Mouse (Mus musculus) limb, embryonic 12.5 days (tissue): Measurements from ENCODE around the gene Dnm2. TPM values are rescaled to one million over a fixed set of nuclear protein-coding genes. Genes with fewer than 3 reads are reported as not detected.
A peak's percentile ranks its signal among the peaks of the same experiment; 100 is the strongest.
"Not testable (repeated sequence)": the region's sequence is repeated elsewhere in the genome, so short reads cannot be mapped to it uniquely, and the experiment has no call there.

ENCODE experiments used
- ATAC-seq: fragments of 200-750 bp; cut with Nextera tagmentation; 2 replicates; pipeline ENCODE4 v1.8.0; 2017; ENCODE audit warnings: low read depth, moderate TSS enrichment; ENCODE audit not compliant: insufficient number of reproducible peaks, insufficient read depth, low FRiP score, low TSS enrichment
- H3K27ac ChIP-seq: fragments of 300-500 bp; sonication (generic); 2 replicates; pipeline ENCODE4 v1.5.1; 2016; ENCODE audit warnings: mild to moderate bottlenecking, moderate library complexity
- H3K27me3 ChIP-seq: fragments of 300-500 bp; sonication (generic); 2 replicates; pipeline ENCODE4 v1.6.1; 2016; ENCODE audit warnings: mild to moderate bottlenecking, moderate library complexity
- H3K36me3 ChIP-seq: fragments of 300-500 bp; sonication (generic); 2 replicates; pipeline ENCODE4 v1.6.1; 2016; ENCODE audit warnings: mild to moderate bottlenecking, moderate library complexity
- H3K4me1 ChIP-seq: fragments of 300-500 bp; sonication (generic); replicated peaks from 2 replicates; pipeline ENCODE4 v1.6.1; 2016
- H3K4me2 ChIP-seq: fragments of 300-500 bp; sonication (generic); 2 replicates; pipeline ENCODE4 v1.6.1; 2016; ENCODE audit warnings: mild to moderate bottlenecking, moderate library complexity
- H3K4me3 ChIP-seq: fragments of 300-500 bp; sonication (generic); replicated peaks from 2 replicates; pipeline ENCODE4 v1.5.1; 2016; ENCODE audit warnings: mild to moderate bottlenecking
- H3K9ac ChIP-seq: fragments of 300-500 bp; sonication (generic); replicated peaks from 2 replicates; pipeline ENCODE4 v1.6.1; 2016; ENCODE audit warnings: mild to moderate bottlenecking, moderate library complexity
- H3K9me3 ChIP-seq: fragments of 300-500 bp; sonication (generic); 2 replicates; pipeline ENCODE4 v1.6.1; 2016; ENCODE audit warnings: mild to moderate bottlenecking, moderate library complexity
- WGBS: fragments of 180-500 bp; shearing (Covaris S2); methylation state at CpG from one replicate; pipeline ENCODE4 v1.1.7; 2016; 5-methylcytosine and 5-hydroxymethylcytosine counted together
- polyA plus RNA-seq: library from polyadenylated mRNA; unstranded; fragments of >200 nt; fragmentation: Nextera tagmentation; extraction: Ambion mirVana; gene quantifications from 2 replicates; pipeline ENCODE4 v1.2.1, GENCODE M21; 2016

Gene Dnm2
- polyA plus RNA-seq, 1 experiment from 2014 or later, result 78.4 TPM

DNA sequence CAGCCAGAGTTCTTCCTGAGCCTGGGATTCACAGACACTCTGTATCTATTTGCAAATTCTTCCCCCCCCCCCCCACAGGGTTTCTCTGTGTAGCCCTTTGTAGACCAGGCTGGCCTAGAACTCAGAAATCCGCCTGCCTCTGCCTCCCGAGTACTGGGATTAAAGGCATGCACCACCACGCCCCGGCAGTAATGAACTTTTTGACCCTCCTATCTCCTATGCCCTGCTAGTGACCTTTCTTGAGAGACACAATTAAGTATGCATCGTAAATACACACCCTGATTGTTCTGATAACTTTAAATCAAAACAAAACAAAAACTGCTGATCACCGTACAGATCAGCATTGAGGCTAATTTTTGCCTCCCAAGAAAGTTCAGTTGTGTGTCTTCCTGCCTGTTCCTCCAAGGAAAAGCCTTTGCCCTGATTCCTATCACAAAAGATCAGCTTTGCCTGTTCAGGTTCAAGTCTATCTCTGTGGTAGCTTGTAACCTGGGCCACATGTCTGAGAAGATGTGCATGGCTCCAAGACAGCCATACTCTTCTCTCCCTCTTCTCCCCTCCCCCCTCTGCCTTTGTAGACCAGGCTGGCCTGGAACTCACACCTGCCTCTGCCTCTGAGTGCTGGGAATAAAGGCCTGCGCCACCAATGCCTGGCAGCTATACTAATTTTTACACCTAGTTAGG is 31.7 kb downstream of the Dnm2 start:
- no peak for ATAC-seq

GRCm38 (mm10) chr9:21456930-21457634 is 32.4 kb downstream of the Dnm2 start:
- H3K36me3 ChIP-seq, result peaks cover 31% of the 10 kb centered on the region
- no peak overlapping the region for H3K4me2 ChIP-seq
- 83% methylated on average over 10 of the region's 10 CpGs for WGBS
- no peaks in the 10 kb centered on the region for H3K9me3 ChIP-seq
- H3K27me3 ChIP-seq, result no peaks in the 10 kb centered on the region
- H3K9ac ChIP-seq, result no peak overlapping the region
- ATAC-seq, result no peak
- no peaks in the 10 kb centered on the region for H3K4me1 ChIP-seq
- 0 out of 2 replicates have a peak overlapping the region, but pooled peaks have one; percentile 1 for H3K27ac ChIP-seq
- no peak overlapping the region for H3K4me3 ChIP-seq

More for the DNA sequence above, 31.7 kb downstream of the Dnm2 start:
- WGBS, result 86% methylated on average over 7 of the region's 7 CpGs
- Histone ChIP-seq H3K36me3 (peaks cover 26% of the 10 kb centered on the region), H3K4me3 (no peak overlapping the region), H3K27ac (no peak overlapping the region), H3K27me3 (no peaks in the 10 kb centered on the region), H3K4me1 (no peaks in the 10 kb centered on the region), H3K9ac (no peak overlapping the region), H3K4me2 (no peak overlapping the region), H3K9me3 (no peaks in the 10 kb centered on the region)

GRCm38 (mm10) chr9:21458821-21459220 is 34.1 kb downstream of the Dnm2 start:
- ATAC-seq, result no peak
- Histone ChIP-seq H3K4me2 (no peak overlapping the region), H3K27ac (no peak overlapping the region), H3K4me3 (no peak overlapping the region), H3K36me3 (peaks cover 31% of the 10 kb centered on the region), H3K9ac (no peak overlapping the region), H3K9me3 (no peaks in the 10 kb centered on the region), H3K4me1 (no peaks in the 10 kb centered on the region), H3K27me3 (no peaks in the 10 kb centered on the region)
- 91% methylated on average over 3 of the region's 3 CpGs for whole genome bisulfite sequencing

GRCm38 (mm10) chr9:21460400-21460940 is 35.8 kb downstream of the Dnm2 start:
- Histone ChIP-seq H3K27ac (no peak overlapping the region), H3K27me3 (no peaks in the 10 kb centered on the region), H3K9ac (no peak overlapping the region), H3K4me3 (no peak overlapping the region), H3K4me1 (no peaks in the 10 kb centered on the region), H3K36me3 (peaks cover 39% of the 10 kb centered on the region), H3K4me2 (no peak overlapping the region), H3K9me3 (no peaks in the 10 kb centered on the region)
- WGBS, result 94% methylated on average over 3 of the region's 3 CpGs
- no peak for ATAC-seq

DNA sequence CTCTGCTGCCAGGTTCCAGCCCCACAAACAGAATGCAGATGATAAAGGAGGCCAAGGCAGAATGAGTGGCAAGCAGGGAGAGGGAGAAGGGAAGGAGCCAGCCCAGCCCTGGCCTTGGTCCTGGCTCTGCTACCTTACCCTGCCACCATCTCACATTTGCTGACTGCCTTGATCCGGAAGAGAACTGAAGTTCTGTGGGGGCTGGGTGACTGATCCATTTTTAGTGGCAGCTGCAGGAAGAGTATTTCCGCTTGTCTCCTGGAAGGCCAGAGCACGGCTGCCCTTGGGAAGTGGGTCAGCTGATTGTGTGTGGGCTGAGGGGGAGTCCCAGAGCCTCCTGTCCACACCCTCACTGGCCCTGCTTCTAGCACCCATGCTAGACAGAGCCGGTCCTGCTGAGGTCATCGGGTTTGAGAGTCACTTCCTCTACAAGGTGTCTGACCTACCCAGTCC is 38.5 kb downstream of the Dnm2 start:
- H3K27me3 ChIP-seq, result no peaks in the 10 kb centered on the region
- no peak overlapping the region; the same call in 1 of the 2 replicates for H3K9ac ChIP-seq
- no peaks in the 10 kb centered on the region for H3K4me1 ChIP-seq
- H3K4me3 ChIP-seq, result no peak overlapping the region
- no peak overlapping the region for H3K27ac ChIP-seq
- no peak overlapping the region for H3K4me2 ChIP-seq
- ATAC-seq, result no peak
- H3K36me3 ChIP-seq, result peaks cover 58% of the 10 kb centered on the region
- H3K9me3 ChIP-seq, result no peaks in the 10 kb centered on the region
- WGBS, result 69% methylated on average over 5 of the region's 5 CpGs

GRCm38 (mm10) chr9:21463766-21464564 is 39.3 kb downstream of the Dnm2 start:
- H3K9ac ChIP-seq, result no peak overlapping the region
- H3K36me3 ChIP-seq, result peaks cover 59% of the 10 kb centered on the region
- no peaks in the 10 kb centered on the region for H3K9me3 ChIP-seq
- no peak overlapping the region for H3K4me2 ChIP-seq
- H3K4me3 ChIP-seq, result no peak overlapping the region
- H3K27ac ChIP-seq, result no peak overlapping the region
- ATAC-seq, result no peak
- 89% methylated on average over 3 of the region's 3 CpGs for WGBS
- no peaks in the 10 kb centered on the region for H3K27me3 ChIP-seq
- H3K4me1 ChIP-seq, result no peaks in the 10 kb centered on the region

- H3K4me1 ChIP-seq, H3K9me3 ChIP-seq, H3K27me3 ChIP-seq, H3K27ac ChIP-seq, H3K9ac ChIP-seq, H3K4me3 ChIP-seq, H3K4me2 ChIP-seq, ATAC-seq: not testable (repeated sequence)
- 94% methylated on average over 7 of the region's 7 CpGs for WGBS
- H3K36me3 ChIP-seq, result peaks cover 60% of the 10 kb centered on the region
Measured at GRCm38 (mm10) chr9:21464565-21464928, 39.8 kb downstream of the Dnm2 start.

- Histone ChIP-seq H3K27me3 (no peaks in the 10 kb centered on the region), H3K4me1 (no peaks in the 10 kb centered on the region), H3K27ac (no peak overlapping the region), H3K36me3 (peaks cover 86% of the 10 kb centered on the region), H3K9me3 (no peaks in the 10 kb centered on the region), H3K9ac (no peak overlapping the region), H3K4me3 (no peak overlapping the region), H3K4me2 (no peak overlapping the region)
- ATAC-seq, result no peak
- 90% methylated on average over 20 of the region's 20 CpGs for WGBS
Measured at GRCm38 (mm10) chr9:21469032-21470024, 44.6 kb downstream of the Dnm2 start.

DNA sequence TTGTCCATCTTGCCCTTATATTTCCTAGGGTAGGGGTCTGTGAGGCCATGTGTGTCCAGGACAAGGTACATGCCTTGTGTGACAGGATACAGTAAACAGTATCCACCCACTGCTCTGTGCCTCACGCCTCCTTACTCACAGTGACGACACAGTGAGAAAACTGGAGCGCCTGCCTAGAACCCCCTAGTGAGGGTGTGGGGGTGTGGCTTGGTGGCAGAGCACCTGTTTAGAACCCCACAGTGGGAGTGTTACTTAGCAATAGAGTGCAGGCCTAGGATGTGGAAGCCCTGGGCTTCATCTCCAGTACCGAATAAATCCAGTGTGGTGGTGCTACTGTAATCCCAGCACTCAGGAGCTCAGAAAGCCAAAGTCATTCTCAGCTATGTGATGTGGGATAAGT is 48.2 kb downstream of the Dnm2 start:
- no peak overlapping the region for H3K27ac ChIP-seq
- ATAC-seq, result no peak
- no peak overlapping the region for H3K4me2 ChIP-seq
- peaks cover 6% of the 10 kb centered on the region for H3K9me3 ChIP-seq
- no peaks in the 10 kb centered on the region for H3K27me3 ChIP-seq
- no peak overlapping the region for H3K9ac ChIP-seq
- 89% methylated on average over 4 of the region's 4 CpGs for WGBS
- no peaks in the 10 kb centered on the region for H3K4me1 ChIP-seq
- H3K4me3 ChIP-seq, result no peak overlapping the region
- peaks cover 95% of the 10 kb centered on the region for H3K36me3 ChIP-seq

DNA sequence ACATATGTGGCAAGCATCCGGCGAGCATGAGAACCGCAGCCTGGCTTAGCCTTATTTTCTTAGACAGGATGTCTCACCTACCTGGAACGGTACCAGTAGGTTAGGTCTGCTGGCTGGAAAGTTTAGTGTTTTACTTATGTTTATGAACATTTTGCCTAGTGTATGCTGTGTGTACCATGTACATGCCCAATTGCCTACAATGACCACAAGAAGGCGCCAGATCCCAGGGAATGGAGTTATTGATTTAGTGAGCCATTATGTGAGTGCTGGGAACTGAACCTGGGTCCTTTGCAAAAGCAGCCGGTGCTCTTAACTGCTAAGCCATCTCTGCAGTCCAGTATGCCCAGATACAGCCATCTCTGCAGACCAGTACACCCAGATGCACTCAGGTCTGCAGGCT is 53.0 kb downstream of the Dnm2 start:
- H3K4me2 ChIP-seq, result no peak overlapping the region
- 94% methylated on average over 6 of the region's 6 CpGs for WGBS
- H3K27ac ChIP-seq, result no peak overlapping the region
- H3K27me3 ChIP-seq, result no peaks in the 10 kb centered on the region
- H3K4me1 ChIP-seq, result no peaks in the 10 kb centered on the region
- ATAC-seq, result no peak
- no peak overlapping the region for H3K9ac ChIP-seq
- peaks cover 98% of the 10 kb centered on the region for H3K36me3 ChIP-seq
- no peak overlapping the region for H3K4me3 ChIP-seq
- H3K9me3 ChIP-seq, result peaks cover 8% of the 10 kb centered on the region
